Mouse (Mus musculus): ENCODE data around the gene Dpyd.

The Dpyd gene

DNA sequence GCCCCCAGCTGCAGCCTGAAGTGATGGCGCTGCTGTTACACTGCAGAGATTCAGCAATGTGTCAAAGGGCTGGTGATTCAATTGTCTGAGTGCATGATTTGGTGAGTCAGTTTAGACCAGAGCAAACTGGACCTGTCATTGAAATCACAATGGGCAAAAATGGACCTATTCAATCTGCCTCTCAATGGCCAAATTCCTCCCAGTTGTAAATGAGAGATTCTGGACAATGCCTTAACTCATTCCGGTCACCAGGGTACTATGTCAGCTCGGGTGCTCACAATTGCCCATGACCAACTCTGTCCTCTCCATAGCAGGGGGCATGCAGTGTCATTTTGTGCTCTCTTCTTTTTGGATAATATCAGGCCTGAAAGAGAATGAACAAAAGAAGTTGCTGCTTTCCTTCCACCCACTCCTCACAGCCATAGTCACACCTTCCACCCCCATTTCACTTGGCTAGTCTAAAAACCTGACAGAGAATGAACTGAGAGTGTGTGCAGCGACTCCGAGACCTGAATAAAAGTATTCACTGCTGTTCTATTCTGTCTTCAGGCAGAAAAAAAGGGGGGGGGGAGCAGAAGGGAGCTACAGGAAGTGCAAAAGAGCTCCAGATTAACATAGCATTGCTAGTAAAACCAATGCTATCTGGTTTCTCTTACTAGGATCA, 533.4 kb downstream of the Dpyd start:
- peak; percentile 45 for DNase-seq (ENCODE audit: extremely low spot score)

DNA sequence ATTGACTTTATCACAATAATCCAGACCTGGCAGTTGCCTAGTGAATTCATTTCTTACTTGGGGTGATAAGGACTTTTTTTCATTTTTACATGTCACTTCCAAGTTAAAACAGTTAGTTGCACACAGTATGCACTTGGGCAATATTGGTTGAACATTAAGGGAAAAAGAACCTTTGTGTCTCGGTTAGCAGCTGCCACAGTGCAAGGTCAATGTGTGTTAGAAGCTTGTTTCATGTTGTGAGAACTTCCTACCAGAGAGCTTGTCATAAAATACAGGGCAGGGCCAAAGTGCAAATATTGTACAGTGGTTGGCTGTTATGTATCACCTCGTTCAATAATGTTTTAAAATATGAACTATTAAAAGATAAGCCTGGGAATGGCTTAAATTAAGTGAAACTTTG, 564.1 kb downstream of the Dpyd start:
- DNase-seq (ENCODE audit: extremely low spot score): no peak

DNA sequence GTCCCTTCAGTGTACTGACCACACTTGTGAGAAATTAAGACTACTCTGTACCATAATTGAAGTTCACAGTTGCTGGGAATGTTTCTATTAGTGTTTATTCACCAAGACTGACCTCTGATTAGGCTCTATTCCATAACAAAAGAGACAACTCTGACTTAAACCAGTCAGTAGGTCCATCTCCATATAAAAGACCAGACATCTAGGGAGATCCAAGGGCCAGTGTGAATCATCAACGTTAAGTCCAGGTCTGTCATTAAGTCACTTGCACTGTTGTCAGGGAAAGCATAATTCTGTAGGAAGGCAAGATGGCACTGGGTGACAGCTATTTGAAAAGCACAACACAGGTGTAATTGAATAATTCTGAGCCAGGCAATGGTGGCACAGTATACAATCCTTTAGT, 566.1 kb downstream of the Dpyd start:
- no peak for DNase-seq (ENCODE audit: extremely low spot score)

DNA sequence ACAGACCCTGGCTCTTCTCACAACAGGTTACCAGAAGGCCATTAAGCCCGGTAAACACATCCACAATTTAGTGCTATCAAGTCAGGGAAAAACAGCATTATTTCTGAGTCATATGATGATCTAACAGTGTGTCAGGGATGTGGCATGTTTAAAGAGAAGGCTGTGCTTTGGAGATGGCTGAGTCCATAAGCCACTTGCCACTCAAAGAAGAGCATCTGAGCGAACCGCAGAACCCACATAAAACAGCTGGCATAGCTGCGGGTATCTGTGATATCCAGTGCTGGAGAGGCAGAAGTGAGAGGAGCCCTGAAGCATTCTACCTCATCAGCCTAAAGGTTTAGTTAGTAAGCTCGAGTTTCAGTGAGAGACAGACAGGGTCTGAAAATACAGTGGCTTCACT, 581.1 kb downstream of the Dpyd start:
- no peak for DNase-seq (ENCODE audit: extremely low spot score)

DNA sequence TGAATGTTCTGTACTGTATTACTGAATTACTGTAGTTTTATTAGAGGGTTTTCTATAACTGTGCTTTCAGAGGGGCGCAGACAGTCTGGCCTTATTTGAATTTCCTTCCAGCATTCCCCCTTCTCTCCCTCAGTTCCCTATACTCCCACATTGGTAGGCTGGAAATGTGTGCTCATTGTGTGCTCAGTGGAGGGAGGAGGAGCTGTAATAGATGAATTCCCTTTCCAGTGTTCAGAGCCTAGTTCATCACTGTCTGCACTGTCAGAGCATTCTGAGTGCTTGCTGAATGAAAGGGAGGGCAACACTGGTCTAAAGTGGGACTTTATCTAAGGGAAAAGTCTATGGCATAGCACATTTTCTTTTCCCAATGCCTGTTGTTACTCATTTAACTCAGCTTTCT, 582.9 kb downstream of the Dpyd start:
- no peak for DNase-seq (ENCODE audit: extremely low spot score)

DNA sequence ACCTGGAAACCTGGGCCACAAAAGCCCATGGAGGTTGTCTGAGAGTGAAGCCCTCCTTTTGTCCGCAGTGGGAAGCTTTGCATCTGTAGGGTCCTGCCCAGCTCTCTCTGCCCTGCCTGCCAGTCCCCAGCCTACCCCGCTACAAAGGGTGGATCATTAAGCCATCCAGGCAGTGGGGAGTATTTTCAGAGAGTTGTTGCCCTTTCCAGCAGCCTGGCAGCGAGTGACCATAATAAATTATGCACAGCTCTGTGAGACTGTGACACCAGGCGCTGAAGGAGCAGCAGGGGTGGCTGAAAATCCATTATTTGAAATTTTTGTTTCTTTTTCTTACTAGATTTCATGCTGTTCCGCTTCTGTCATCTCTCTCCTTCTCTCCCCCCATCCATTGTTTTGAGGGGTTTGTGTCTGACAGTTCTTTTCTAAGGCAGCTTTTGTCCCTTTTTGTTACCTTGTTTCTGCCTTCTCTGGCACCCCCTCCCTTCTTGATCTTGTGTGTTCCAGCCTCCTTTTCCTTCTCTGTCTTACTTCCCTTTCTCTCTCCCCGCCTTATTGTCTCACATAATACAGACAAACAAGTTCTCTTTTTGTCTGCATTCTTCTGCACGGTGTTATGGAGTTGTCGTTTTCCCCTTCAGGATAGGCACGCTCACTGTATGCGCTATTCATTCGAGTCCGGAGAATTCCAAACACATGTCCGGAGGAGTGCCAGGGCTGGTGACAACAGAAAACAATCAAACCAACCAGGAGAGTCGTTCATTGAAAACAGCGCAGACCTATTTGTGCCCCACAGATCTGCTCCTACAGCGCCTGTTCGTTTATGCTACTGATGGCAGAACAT, 592.9 kb downstream of the Dpyd start:
- DNase-seq (ENCODE audit: extremely low spot score): peak; percentile 41

DNA sequence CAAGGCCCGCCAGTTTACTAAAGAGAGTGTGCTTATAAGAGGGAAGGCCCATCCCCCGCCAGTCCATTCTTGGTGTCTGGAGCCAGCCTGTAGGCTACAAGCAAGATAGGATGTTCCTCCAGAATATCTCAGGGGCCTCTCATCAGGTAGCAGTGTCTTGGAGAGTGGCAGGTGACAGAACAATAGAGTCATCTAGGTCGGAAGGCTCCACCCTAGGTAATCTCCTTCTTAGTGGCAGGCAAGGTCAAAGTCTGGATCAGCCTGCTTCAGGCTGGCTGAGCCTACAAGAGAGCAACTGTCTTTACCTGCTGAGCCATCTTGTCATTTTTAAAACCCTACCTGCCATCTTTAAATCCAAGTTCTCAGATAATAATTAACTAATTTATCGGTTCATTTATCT, 596.7 kb downstream of the Dpyd start:
- no peak for DNase-seq (ENCODE audit: extremely low spot score)

DNA sequence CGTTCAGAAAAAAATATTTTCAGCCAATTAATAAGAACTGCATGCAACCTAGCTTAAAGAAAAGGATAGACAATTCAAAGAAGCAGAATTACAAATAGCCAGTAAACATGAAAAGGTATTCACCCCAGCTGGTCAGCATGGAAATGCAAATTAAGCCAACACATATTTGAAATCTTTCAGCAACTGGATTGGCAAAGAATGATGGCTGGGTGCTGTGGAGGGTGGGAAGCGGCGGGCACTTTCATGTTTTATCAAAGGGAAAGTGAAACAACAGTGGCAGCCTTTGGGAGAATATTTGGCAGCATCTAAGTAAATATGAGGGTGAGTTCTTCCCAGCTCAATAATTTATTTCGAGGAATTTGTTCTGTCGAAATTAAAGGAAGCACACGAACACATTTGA, 603.8 kb downstream of the Dpyd start:
- no peak for DNase-seq (ENCODE audit: extremely low spot score)

DNA sequence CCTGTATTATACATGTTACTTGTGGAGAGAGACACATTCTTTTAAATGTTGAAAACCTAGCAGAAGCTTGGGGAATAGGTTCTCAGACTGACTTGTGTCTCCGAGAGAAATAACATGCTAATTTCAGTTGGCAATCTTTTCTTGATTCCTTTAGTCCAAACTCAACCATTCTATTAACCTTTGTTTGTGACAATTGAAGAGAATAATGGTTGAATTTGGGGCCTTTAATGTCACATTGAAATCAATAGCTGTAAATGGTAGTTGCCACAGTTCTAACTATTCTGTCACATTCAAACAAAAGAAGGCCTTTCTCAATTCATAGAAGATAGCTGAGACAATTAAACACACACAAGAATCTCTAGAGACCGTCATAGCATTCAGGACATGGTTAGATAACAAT, 606.2 kb downstream of the Dpyd start:
- DNase-seq (ENCODE audit: extremely low spot score): no peak

DNA sequence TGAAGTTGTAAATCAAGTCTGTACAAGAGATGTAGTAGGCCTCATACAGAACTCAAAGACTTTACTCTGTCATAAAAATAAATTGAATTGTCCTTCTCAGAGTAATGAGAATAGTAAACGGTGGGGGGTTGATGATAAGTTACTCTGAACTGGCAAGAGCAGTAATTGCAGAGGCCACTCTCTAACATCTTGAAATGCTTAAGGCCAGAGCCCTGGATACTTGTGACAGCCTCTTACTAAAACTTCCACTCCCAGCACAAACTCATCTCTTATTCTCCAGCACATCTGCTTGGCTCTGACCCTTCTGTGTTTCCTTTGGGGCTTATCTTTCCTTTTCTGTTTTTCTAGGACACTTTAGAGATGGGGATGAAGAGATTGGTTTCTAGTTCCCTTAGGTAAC, 606.7 kb downstream of the Dpyd start:
- peak; percentile 10 for DNase-seq (ENCODE audit: extremely low spot score)

DNA sequence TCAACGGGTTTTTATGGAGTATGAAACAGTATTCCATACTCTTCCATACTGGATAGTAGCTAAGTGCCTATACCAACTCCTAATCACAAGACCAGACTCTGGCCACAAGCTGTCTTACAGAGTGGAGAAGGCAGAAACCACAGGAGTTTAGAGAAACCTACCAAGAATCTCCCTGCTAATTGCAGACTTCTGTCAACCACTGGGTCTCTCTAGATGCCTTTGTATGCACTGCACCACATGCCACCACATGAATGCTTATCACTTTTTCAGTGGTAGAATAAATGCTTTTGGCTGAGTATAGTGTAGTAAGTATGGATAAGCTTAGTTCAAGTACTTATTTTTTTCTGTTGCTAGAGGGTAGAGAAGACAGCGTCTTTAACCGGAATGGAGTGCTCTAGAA, 621.3 kb downstream of the Dpyd start:
- no peak for DNase-seq (ENCODE audit: extremely low spot score)

DNA sequence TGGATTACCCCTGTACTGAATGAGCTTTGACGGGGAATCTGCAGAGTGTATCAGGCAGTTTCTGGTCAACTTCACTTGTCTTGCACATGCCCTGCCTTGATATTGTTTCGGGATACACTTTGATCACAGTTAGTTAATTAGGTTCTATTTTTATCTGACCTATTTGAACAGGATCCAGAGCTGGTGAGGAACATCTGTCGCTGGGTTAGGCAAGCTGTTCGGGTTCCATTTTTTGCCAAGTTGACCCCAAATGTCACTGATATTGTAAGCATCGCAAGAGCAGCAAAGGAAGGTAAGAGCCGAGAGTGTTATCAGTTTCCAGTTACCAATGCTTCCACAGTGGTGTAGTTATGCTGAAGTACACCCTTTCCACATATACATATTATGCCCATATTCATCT, 632.1 kb downstream of the Dpyd start:
- no peak for DNase-seq (ENCODE audit: extremely low spot score)

DNA sequence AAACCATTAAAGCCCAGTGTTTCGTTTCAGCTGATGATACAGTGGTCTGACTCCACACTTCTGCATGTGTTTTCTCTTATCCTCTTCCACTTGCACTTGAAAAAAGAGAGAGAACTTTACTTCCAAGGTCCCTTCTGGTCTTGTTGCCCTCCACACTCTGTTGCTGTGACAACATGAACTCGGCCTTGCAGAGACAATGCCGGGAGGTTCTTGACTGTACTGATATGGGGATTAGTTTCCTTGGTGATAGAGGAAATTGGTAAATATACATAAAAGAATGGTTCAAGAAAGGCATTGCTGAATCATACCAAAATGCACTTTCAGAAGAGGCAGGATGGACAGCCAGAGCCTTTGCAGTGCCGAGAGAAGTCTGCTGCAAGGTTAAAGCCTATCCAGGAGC, 633.7 kb downstream of the Dpyd start:
- no peak for DNase-seq (ENCODE audit: extremely low spot score)

DNA sequence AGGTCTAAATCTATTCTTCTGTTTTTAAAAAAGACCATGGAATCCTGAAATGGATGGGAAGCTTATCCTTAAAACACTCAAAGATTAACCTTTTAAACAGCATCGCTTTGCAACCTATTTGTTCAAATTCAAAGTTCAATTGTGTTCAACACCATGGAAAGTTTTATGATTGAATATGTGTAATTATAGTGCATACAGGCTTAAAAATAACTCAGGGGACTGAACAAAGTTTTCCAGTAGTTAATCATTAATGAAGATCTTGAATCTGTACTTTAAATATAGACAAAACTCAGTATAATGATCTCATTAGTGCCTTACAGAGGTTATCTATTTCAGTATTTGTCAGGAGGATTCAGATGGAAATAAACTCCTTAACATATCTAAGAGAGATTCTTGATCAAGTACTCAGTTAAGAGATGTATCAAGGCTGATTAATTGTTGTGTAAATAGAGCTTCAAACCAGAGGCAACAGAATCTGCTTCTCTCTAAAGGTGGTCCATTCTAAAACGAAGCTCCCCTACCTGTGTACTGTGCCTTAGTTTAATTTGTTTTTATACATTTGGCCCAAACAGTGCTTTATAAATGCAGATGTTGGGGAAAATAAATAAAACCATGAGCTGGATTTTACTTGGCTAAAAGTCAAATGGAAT, 659.0 kb downstream of the Dpyd start:
- DNase-seq (ENCODE audit: extremely low spot score): no peak

DNA sequence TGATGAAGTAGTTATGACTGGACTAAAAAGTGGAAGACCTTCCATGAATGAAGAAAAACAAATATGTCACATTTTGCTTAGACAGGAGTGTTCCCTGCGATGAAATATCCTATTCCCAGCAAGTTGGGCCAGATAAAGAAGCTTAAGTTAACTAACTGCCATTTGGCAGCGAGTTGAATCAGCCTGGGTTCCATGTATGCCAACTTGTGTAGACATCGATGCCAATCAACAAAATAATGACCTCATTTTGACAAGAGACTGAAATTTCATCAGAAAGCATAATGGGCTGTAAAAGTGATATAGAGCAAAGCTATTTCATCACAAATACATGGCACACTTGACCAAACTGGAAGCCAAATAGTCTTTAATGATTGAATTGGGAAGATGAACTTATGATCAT, 681.3 kb downstream of the Dpyd start:
- DNase-seq (ENCODE audit: extremely low spot score): no peak

DNA sequence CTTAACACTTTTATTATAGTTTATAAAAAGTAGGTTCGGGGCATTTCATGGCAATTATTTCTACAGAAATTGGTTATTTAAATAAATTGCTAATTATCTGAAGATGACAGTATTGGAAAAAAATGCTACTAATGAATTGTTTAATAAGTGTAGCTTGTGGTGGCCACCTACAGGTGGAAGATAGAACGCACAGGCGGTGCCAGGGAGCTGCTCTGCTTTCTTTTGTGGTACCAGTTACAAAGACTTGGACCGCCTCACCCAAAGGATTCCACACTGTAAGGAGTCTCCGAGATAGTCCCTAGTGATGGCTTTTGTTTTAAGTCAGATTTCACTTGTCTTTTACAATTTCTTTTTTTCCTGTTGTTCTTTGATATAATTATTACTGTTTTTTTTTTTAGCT, 694.6 kb downstream of the Dpyd start:
- no peak for DNase-seq (ENCODE audit: extremely low spot score)

DNA sequence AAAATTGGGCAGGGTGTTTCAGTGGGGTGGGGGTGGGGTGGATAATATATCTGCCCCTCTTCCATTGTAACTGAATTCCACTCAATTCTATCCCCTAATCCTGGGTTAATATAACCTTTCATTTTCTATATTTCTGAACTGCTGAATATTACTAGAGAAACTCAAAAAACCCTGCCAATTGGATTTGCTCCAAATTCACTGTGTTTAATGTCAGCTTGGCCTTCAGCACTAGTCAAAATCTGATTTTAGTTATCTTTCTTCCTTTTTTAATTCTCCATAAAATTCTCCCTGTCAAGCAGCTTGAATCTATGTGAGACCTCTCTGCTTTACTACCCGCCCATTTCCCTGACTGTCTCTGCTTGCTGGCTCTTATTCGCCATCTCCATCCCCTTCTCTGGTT, 713.3 kb downstream of the Dpyd start:
- no peak for DNase-seq (ENCODE audit: extremely low spot score)

DNA sequence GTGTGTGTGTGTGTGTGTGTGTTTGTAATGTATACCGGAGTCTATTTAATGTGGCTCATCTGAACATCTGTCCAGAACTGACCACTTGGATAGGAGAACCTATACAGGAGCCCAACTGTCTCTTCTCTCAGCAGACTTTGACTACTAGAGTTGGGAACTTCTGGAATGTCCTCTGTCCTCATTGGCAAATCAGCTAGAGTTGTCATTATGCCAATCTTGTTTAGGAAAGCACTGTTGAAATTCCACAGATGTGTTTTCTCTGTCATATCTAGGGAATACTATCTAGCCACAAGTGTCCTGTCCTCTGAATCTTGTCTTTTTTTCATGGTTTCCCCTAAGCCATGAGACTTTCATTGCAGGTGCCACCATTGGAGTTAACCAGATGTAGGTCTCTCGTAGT, 718.7 kb downstream of the Dpyd start:
- DNase-seq (ENCODE audit: extremely low spot score): no peak

DNA sequence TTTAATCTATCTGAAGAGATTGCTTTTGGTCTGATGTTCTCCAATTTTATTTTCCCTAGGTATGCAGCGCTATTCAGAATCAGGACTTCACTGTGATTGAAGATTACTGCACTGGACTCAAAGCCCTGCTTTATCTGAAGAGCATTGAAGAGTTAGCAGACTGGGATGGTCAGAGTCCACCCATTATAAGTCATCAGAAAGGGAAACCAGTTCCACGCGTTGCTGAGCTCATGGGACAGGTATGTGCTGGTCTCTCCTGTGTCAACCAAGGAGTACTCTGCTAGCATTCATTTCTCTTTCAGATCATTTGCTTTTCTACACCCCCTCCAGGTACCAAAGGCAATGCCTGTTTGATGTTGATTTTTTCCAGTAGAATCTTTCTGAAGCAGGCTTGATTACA, 752.8 kb downstream of the Dpyd start:
- DNase-seq (ENCODE audit: extremely low spot score): no peak

DNA sequence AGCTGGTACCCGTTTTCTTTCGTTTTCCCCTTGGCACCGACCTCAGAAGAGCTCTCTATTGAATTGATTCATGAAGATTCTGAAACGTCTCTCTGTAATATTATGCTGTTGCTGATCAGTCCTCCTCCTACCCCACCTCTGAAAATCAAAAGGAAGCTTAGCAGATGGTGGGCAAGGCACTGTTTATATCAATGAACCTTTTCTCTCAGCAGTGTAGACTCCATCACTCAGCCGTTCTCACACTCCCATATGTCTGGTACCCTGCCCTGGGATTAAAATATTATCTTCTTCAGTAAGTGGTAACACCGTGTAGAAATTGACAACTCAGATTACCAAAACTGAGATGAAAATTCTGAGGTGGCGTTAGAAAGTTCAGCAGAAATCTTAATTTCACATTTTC, 767.1 kb downstream of the Dpyd start:
- no peak for DNase-seq (ENCODE audit: extremely low spot score)

DNA sequence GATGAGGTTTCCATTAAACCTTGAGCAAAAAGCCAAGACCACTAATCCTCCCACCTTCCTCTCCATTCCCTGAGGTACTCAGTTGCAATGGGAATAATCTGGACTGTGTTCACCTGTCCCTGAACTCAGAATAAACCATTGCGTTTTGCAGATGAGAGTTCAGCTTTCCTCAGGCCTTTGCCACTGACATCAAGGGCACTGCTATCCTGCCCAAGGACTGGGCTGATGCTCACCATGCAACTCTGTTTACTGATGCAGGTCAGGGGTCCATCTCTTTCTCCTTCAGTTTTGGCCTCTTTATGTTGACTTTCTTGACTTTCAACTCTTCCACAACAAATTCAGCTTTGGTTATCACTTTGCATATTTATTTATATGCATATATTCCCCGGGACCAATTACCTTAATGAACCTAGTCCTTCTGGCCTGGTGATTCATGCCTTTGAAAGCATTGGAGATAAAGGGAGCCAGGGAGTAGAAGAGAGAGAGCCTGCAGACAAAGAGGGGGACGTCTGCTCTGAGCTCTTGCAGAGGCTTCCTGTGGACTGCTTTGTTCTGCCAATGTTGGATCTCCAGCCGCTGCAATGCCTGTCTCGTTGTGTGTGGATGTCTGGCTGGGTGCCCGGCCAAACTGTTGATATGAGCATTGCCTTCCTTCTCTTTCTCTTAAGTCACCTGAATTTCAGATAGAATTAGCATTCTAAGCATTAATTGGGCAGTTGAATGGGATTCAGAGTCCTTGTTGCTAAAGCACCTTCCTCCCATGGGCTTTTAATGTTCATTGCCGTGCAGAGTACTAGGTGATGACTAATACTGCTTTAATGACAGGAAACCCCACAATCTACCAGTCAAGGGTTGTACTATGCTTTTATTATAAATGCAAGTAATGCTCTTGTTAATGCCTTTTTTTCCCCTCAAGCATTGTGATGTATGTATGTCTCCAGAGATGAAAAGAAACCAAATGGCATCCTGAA, 771.7 kb downstream of the Dpyd start:
- DNase-seq (ENCODE audit: extremely low spot score): no peak

Data from embryo, embryonic 9.5 days (tissue).